Mouse (Mus musculus): ENCODE results near the gene Igsf11. TPM values are rescaled to one million over a fixed set of nuclear protein-coding genes. Genes with fewer than 3 reads are reported as not detected.
"Not testable (repeated sequence)": the region's sequence is repeated elsewhere in the genome, so short reads cannot be mapped to it uniquely, and the experiment has no call there.

Gene Igsf11
- polyA plus RNA-seq, 1 experiment from 2014 or later: 0.36 TPM

DNA sequence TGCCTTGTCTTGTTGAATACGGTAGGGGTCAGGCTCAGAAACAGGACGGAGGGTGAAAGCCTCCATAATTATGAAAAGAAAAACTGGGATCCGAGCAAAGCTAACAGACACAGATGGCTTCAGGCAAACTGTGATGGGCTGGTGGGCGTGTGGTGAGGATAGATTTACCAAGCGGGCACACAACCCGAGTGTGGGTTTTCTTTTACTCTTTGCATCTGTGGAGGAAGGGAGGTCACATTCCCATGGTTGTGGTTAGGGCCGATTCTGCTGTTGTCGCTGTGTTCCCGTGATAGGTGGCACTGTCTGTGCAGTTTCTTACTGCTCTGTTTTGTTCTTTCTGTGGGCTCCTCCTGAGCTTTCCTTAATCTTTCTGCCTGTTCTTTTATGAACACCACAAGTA, 70.2 kb downstream of the Igsf11 start:
- Histone ChIP-seq H3K4me2 (ENCODE audit: low read length) (no peak overlapping the region), H3K4me3 (ENCODE audit: control insufficient read depth in 1 of 2, insufficient read depth in 1 of 2, low read depth in 1 of 2, low read length in 2 of 2) (no peak overlapping the region), H3K36me3 (ENCODE audit: control insufficient read depth, insufficient read depth, low read length) (no peaks in the 10 kb centered on the region), H3K27ac (replicated peaks in 1 of 2; ENCODE audit: control insufficient read depth in 1 of 2, insufficient read depth in 1 of 2, low read depth in 2 of 2, low read length in 2 of 2) (no peak overlapping the region), H3K9me3 (ENCODE audit: control insufficient read depth, low read length) (0 out of 2 replicates have a peak, but pooled peaks cover under 1% of the 10 kb centered on the region), H3K4me1 (ENCODE audit: control insufficient read depth in 2 of 2, insufficient read depth in 2 of 2, low read length in 2 of 2) (no peaks in the 10 kb centered on the region), H3K9ac (ENCODE audit: low read length) (no peak overlapping the region), H3K27me3 (ENCODE audit: control insufficient read depth, insufficient read depth, low read length) (no peaks in the 10 kb centered on the region)
- no peak for ATAC-seq (ENCODE audit: insufficient number of reproducible peaks, insufficient read depth, low FRiP score, low read depth)
- WGBS: 72% methylated on average over 9 of the region's 9 CpGs

DNA sequence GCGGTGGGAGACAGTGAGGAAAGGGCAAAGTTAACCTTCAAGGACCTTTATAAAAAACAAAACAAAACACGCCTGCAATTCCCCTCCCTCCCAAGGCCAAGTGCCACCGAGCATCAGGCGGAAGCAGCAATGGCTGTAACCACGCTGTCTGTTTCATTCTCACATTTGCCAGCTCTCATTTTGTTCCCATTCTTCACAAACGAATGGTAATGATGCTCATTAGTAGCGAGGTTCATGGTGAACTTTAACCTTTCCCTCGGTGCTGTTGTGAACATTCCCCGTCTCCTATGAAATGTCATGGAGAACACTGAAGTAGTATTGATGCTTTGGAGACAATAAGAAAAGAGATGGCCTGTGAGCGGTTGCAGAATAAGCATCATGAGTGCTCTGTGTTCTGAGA, 74.6 kb downstream of the Igsf11 start:
- H3K4me3 ChIP-seq (ENCODE audit: control insufficient read depth in 1 of 2, insufficient read depth in 1 of 2, low read depth in 1 of 2, low read length in 2 of 2): no peak overlapping the region
- no peaks in the 10 kb centered on the region for H3K27me3 ChIP-seq (ENCODE audit: control insufficient read depth, insufficient read depth, low read length)
- WGBS: 90% methylated on average over 10 of the region's 10 CpGs
- ATAC-seq (ENCODE audit: insufficient number of reproducible peaks, insufficient read depth, low FRiP score, low read depth): no peak
- no peaks in the 10 kb centered on the region for H3K36me3 ChIP-seq (ENCODE audit: control insufficient read depth, insufficient read depth, low read length)
- no peak overlapping the region for H3K4me2 ChIP-seq (ENCODE audit: low read length)
- H3K9me3 ChIP-seq (ENCODE audit: control insufficient read depth, low read length): no peaks in the 10 kb centered on the region
- H3K4me1 ChIP-seq (ENCODE audit: control insufficient read depth in 2 of 2, insufficient read depth in 2 of 2, low read length in 2 of 2): no peaks in the 10 kb centered on the region
- no peak overlapping the region for H3K27ac ChIP-seq (replicated peaks in 1 of 2; ENCODE audit: control insufficient read depth in 1 of 2, insufficient read depth in 1 of 2, low read depth in 2 of 2, low read length in 2 of 2)
- no peak overlapping the region for H3K9ac ChIP-seq (ENCODE audit: low read length)

DNA sequence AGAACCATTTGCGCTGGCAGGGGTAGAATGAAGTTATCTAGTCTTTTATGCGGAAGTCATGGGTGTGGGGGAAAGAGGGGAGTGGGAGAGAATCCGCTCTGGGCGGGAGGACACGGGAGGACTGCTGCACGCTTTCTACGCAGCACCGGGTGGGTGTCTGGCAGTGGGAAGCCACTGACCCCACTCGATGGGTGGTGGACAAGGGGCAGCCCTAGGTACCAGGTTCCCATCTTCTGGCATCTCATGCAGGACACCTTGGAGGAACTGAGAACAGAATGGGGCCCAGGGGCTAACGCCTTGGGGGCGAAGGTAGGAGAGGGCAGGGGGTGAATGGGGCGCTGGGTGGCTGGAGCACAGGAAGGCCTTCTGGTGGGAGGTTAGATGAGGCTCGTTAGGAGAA, 83.7 kb downstream of the Igsf11 start:
- no peaks in the 10 kb centered on the region for H3K36me3 ChIP-seq (ENCODE audit: control insufficient read depth, insufficient read depth, low read length)
- H3K4me2 ChIP-seq (ENCODE audit: low read length): no peak overlapping the region
- H3K27me3 ChIP-seq (ENCODE audit: control insufficient read depth, insufficient read depth, low read length): no peaks in the 10 kb centered on the region
- no peak for ATAC-seq (ENCODE audit: insufficient number of reproducible peaks, insufficient read depth, low FRiP score, low read depth)
- WGBS: 71% methylated on average over 13 of the region's 13 CpGs
- no peaks in the 10 kb centered on the region for H3K9me3 ChIP-seq (ENCODE audit: control insufficient read depth, low read length)
- no peak overlapping the region for H3K4me3 ChIP-seq (ENCODE audit: control insufficient read depth in 1 of 2, insufficient read depth in 1 of 2, low read depth in 1 of 2, low read length in 2 of 2)
- no peak overlapping the region for H3K9ac ChIP-seq (ENCODE audit: low read length)
- no peaks in the 10 kb centered on the region for H3K4me1 ChIP-seq (ENCODE audit: control insufficient read depth in 2 of 2, insufficient read depth in 2 of 2, low read length in 2 of 2)
- no peak overlapping the region for H3K27ac ChIP-seq (replicated peaks in 1 of 2; ENCODE audit: control insufficient read depth in 1 of 2, insufficient read depth in 1 of 2, low read depth in 2 of 2, low read length in 2 of 2)

DNA sequence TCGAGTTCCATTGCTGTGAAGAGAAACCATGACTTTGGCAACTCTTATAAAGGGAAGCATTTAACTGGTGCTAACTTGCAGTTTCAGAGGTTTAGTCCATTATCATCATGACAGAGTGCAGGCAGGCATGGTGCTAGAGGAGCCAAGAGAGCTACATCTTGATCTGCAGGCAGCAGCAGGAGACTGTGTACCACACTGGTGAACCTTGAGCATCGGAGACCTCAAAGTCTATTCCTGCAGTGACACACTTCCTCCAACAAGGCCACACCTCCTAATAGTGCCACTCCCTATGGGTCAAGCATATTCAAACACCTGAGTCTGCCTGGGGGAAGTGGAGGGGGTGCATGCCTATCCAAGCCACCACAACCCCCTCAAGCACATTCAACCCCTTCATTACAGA, 86.1 kb downstream of the Igsf11 start:
- Histone ChIP-seq H3K27me3 (ENCODE audit: control insufficient read depth, insufficient read depth, low read length) (no peaks in the 10 kb centered on the region), H3K27ac (replicated peaks in 1 of 2; ENCODE audit: control insufficient read depth in 1 of 2, insufficient read depth in 1 of 2, low read depth in 2 of 2, low read length in 2 of 2) (no peak overlapping the region), H3K9ac (ENCODE audit: low read length) (no peak overlapping the region), H3K4me1 (ENCODE audit: control insufficient read depth in 2 of 2, insufficient read depth in 2 of 2, low read length in 2 of 2) (no peaks in the 10 kb centered on the region), H3K4me3 (ENCODE audit: control insufficient read depth in 1 of 2, insufficient read depth in 1 of 2, low read depth in 1 of 2, low read length in 2 of 2) (no peak overlapping the region), H3K36me3 (ENCODE audit: control insufficient read depth, insufficient read depth, low read length) (no peaks in the 10 kb centered on the region), H3K9me3 (ENCODE audit: control insufficient read depth, low read length) (no peaks in the 10 kb centered on the region), H3K4me2 (ENCODE audit: low read length) (no peak overlapping the region)
- ATAC-seq (ENCODE audit: insufficient number of reproducible peaks, insufficient read depth, low FRiP score, low read depth): no peak
- 86% methylated on average over 2 of the region's 2 CpGs for WGBS

DNA sequence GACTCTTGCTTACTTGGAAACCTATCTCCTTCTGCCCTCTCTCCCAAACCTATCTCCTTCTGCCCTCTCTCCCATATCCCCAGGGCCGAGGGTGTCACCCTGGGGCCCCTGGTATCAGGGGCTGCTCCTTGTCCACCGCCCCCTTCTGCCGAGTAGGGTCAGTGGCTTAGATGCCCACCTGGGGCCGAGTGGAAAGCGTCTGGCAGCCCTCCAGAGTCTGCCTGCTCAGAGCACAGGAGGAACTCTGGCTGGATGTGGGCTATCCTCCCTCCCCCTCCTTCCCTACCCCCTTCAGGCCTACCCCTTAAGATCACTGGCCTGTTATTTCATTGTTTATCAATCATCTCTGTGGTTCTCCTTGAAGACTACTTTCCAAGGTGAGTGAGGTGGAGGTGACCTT, 88.1 kb downstream of the Igsf11 start:
- Histone ChIP-seq H3K4me1 (ENCODE audit: control insufficient read depth in 2 of 2, insufficient read depth in 2 of 2, low read length in 2 of 2) (no peaks in the 10 kb centered on the region), H3K27me3 (ENCODE audit: control insufficient read depth, insufficient read depth, low read length) (no peaks in the 10 kb centered on the region), H3K36me3 (ENCODE audit: control insufficient read depth, insufficient read depth, low read length) (no peaks in the 10 kb centered on the region), H3K27ac (replicated peaks in 1 of 2; ENCODE audit: control insufficient read depth in 1 of 2, insufficient read depth in 1 of 2, low read depth in 2 of 2, low read length in 2 of 2) (no peak overlapping the region), H3K9me3 (ENCODE audit: control insufficient read depth, low read length) (no peaks in the 10 kb centered on the region), H3K4me3 (ENCODE audit: control insufficient read depth in 1 of 2, insufficient read depth in 1 of 2, low read depth in 1 of 2, low read length in 2 of 2) (no peak overlapping the region), H3K4me2 (ENCODE audit: low read length) (no peak overlapping the region), H3K9ac (ENCODE audit: low read length) (no peak overlapping the region)
- no peak for ATAC-seq (ENCODE audit: insufficient number of reproducible peaks, insufficient read depth, low FRiP score, low read depth)
- 17% methylated on average over 5 of the region's 5 CpGs for WGBS

DNA sequence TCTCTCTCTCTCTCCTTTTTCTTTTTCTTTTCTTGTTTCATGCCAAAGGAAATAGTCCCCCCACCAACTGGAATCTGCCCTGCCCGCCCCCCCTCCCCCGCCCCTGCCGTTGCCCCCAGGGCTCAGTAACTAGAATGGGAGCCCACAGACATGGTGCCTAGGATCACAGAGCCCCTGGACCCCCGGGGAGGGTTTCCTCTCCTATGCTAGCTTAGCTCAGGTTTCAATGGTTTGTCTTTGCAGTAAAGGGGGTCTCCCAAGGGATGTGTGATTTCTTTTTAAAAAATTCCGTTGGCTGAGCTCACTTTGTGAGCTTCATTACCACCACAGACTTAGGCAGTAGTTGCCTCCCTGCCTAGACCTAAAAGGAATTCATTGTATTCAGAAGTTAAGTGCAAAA, 89.6 kb downstream of the Igsf11 start:
- H3K4me1 ChIP-seq (ENCODE audit: control insufficient read depth in 2 of 2, insufficient read depth in 2 of 2, low read length in 2 of 2): peaks cover 0 to 4% of the 10 kb centered on the region in 2 experiments; a peak in 1 of 4 replicates
- ATAC-seq (ENCODE audit: insufficient number of reproducible peaks, insufficient read depth, low FRiP score, low read depth): no peak
- H3K9ac ChIP-seq (ENCODE audit: low read length): no peak overlapping the region
- no peaks in the 10 kb centered on the region for H3K27me3 ChIP-seq (ENCODE audit: control insufficient read depth, insufficient read depth, low read length)
- H3K27ac ChIP-seq (replicated peaks in 1 of 2; ENCODE audit: control insufficient read depth in 1 of 2, insufficient read depth in 1 of 2, low read depth in 2 of 2, low read length in 2 of 2): no peak overlapping the region
- no peaks in the 10 kb centered on the region for H3K36me3 ChIP-seq (ENCODE audit: control insufficient read depth, insufficient read depth, low read length)
- no peak overlapping the region for H3K4me2 ChIP-seq (ENCODE audit: low read length)
- 25% methylated on average over 5 of the region's 5 CpGs for WGBS
- no peak overlapping the region for H3K4me3 ChIP-seq (ENCODE audit: control insufficient read depth in 1 of 2, insufficient read depth in 1 of 2, low read depth in 1 of 2, low read length in 2 of 2)
- no peaks in the 10 kb centered on the region for H3K9me3 ChIP-seq (ENCODE audit: control insufficient read depth, low read length)

DNA sequence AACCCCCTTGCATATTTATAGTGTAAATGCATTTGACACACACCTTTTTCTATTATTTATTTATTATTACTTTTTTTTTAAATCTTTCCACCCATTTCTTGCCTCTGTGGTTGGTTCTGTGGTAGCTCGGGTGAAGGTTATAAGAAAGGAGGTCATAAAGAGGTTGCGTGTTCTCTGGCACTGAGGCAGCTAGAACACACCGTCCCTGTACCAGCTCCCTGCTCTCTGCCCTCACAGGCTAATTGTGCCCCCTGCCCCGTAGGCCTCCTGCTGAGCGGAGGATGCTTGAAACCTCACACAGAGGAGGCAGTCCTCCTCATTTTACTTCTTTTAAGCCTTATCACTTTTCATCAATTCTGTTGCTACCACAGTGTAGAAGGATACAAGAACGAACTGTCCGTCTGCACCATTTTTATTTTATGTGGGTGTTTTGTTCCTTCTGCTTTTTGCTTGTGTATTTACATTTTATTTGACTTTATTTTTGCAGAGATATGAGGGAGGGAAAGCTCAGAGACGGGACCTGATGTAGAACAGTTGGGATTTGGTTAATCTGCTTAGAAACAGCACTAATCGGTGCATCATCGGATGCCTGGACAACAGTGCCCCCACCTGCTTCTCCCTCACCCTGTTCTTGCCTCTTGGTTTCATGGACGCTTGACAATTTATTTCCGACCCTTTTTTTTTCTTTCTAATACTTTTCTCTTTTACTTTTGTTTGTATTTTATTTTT, 90.2 kb downstream of the Igsf11 start:
- Histone ChIP-seq H3K4me1 (ENCODE audit: control insufficient read depth in 2 of 2, insufficient read depth in 2 of 2, low read length in 2 of 2) (peaks cover 0 to 4% of the 10 kb centered on the region in 2 experiments; a peak in 1 of 4 replicates), H3K4me2 (ENCODE audit: low read length) (no peak overlapping the region), H3K4me3 (ENCODE audit: control insufficient read depth in 1 of 2, insufficient read depth in 1 of 2, low read depth in 1 of 2, low read length in 2 of 2) (no peak overlapping the region), H3K27ac (replicated peaks in 1 of 2; ENCODE audit: control insufficient read depth in 1 of 2, insufficient read depth in 1 of 2, low read depth in 2 of 2, low read length in 2 of 2) (no peak overlapping the region), H3K9ac (ENCODE audit: low read length) (no peak overlapping the region), H3K9me3 (ENCODE audit: control insufficient read depth, low read length) (no peaks in the 10 kb centered on the region), H3K36me3 (ENCODE audit: control insufficient read depth, insufficient read depth, low read length) (no peaks in the 10 kb centered on the region), H3K27me3 (ENCODE audit: control insufficient read depth, insufficient read depth, low read length) (no peaks in the 10 kb centered on the region)
- 40% methylated on average over 12 of the region's 12 CpGs for WGBS
- ATAC-seq (ENCODE audit: insufficient number of reproducible peaks, insufficient read depth, low FRiP score, low read depth): no peak

DNA sequence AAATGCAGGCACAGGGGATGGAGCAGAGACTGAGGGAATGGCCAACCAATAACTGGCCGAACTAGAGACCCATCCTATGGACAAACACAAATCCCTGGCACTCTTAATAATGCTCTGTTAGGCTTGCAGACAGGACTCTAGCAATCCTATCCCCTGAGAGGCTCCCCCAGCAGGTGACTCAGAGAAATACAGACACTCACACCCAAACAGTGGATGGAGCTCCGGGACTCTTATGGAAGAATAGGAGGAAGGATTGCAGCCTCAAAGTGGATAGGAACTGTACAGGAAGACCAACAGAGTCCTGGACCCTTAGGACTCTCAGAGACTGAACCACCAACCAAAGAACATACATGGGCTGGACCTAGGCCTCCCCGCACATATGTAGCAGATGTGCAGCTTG, 91.4 kb downstream of the Igsf11 start:
- H3K27me3 ChIP-seq (ENCODE audit: control insufficient read depth, insufficient read depth, low read length); ATAC-seq (ENCODE audit: insufficient number of reproducible peaks, insufficient read depth, low FRiP score, low read depth): not testable (repeated sequence)
- WGBS: 61% methylated on average over 3 of the region's 3 CpGs

More for the DNA sequence above, 91.4 kb downstream of the Igsf11 start:
- not testable (repeated sequence) for H3K9me3 ChIP-seq (ENCODE audit: control insufficient read depth, low read length); H3K4me2 ChIP-seq (ENCODE audit: low read length); H3K36me3 ChIP-seq (ENCODE audit: control insufficient read depth, insufficient read depth, low read length); H3K27ac ChIP-seq (replicated peaks in 1 of 2; ENCODE audit: control insufficient read depth in 1 of 2, insufficient read depth in 1 of 2, low read depth in 2 of 2, low read length in 2 of 2); H3K9ac ChIP-seq (ENCODE audit: low read length); H3K4me3 ChIP-seq (ENCODE audit: control insufficient read depth in 1 of 2, insufficient read depth in 1 of 2, low read depth in 1 of 2, low read length in 2 of 2); H3K4me1 ChIP-seq (ENCODE audit: control insufficient read depth in 2 of 2, insufficient read depth in 2 of 2, low read length in 2 of 2)
